Mouse (Mus musculus) activated CD4-positive, CD25-positive, alpha-beta regulatory T cell, adult 4 months (primary cell): ENCODE results near the gene Ddx46. TPM values are rescaled to one million over a fixed set of nuclear protein-coding genes. Genes with fewer than 3 reads are reported as not detected.
"Not testable (repeated sequence)": the region's sequence is repeated elsewhere in the genome, so short reads cannot be mapped to it uniquely, and the experiment has no call there.

ENCODE experiments used
- ATAC-seq: one replicate; pipeline ENCODE4 v1.8.0; 2017
- polyA plus RNA-seq, 2 experiments: library from polyadenylated mRNA; unstranded; fragments of 100-300 nt; shearing (Covaris generic); gene quantifications; one replicate each; pipeline ENCODE4 v1.2.1; 2017

Ddx46 gene
- polyA plus RNA-seq, 2 experiments from 2014 or later: 59.1 to 64.8 TPM

- not testable (repeated sequence) for ATAC-seq
These were observed 5.7 kb downstream of the Ddx46 start for GRCm38 (mm10) chr13:55640480-55640879.

GRCm38 (mm10) chr13:55644525-55644924 lies 9.7 kb downstream of the Ddx46 start:
- ATAC-seq: peak; percentile 52

- ATAC-seq: no peak
These were observed 15.3 kb downstream of the Ddx46 start for GRCm38 (mm10) chr13:55650098-55650497.

GRCm38 (mm10) chr13:55650980-55651379 lies 16.2 kb downstream of the Ddx46 start:
- no peak for ATAC-seq

- no peak for ATAC-seq
These were observed 33.7 kb downstream of the Ddx46 start for GRCm38 (mm10) chr13:55668550-55668949.

- peak; percentile 78 for ATAC-seq
These were observed 37.9 kb downstream of the Ddx46 start for GRCm38 (mm10) chr13:55672711-55673110.

GRCm38 (mm10) chr13:55677364-55677763 lies 42.5 kb downstream of the Ddx46 start:
- no peak for ATAC-seq

GRCm38 (mm10) chr13:55682201-55682600 lies 47.4 kb downstream of the Ddx46 start:
- no peak for ATAC-seq

GRCm38 (mm10) chr13:55683581-55683980 lies 48.8 kb downstream of the Ddx46 start:
- ATAC-seq: no peak

- no peak for ATAC-seq
These were observed 51.3 kb downstream of the Ddx46 start for GRCm38 (mm10) chr13:55686107-55686633.

- no peak for ATAC-seq
These were observed 53.2 kb downstream of the Ddx46 start for GRCm38 (mm10) chr13:55687927-55688602.

- peak; percentile 88 for ATAC-seq
These were observed 57.9 kb downstream of the Ddx46 start, which contains the start of gene B230219D22Rik for GRCm38 (mm10) chr13:55692535-55693242. B230219D22Rik (plus strand) TSS chr13:55693124.

- peak; percentile 53 for ATAC-seq
These were observed 58.5 kb downstream of the Ddx46 start for GRCm38 (mm10) chr13:55693243-55693721.

GRCm38 (mm10) chr13:55694110-55694509 lies 59.3 kb downstream of the Ddx46 start:
- ATAC-seq: no peak

GRCm38 (mm10) chr13:55695989-55696388 lies 61.2 kb downstream of the Ddx46 start:
- not testable (repeated sequence) for ATAC-seq

- no peak for ATAC-seq
These were observed 69.5 kb downstream of the Ddx46 start for GRCm38 (mm10) chr13:55704301-55704700.

- ATAC-seq: no peak
These were observed 78.0 kb downstream of the Ddx46 start for GRCm38 (mm10) chr13:55712846-55713245.

- ATAC-seq: peak; percentile 74
These were observed 79.8 kb downstream of the Ddx46 start, which contains the start of gene Txndc15 for GRCm38 (mm10) chr13:55714501-55715166. Txndc15 (plus strand) TSS chr13:55714650.

GRCm38 (mm10) chr13:55715167-55715512 lies 80.3 kb downstream of the Ddx46 start:
- ATAC-seq: no peak

- ATAC-seq: peak; percentile 14
These were observed 81.2 kb downstream of the Ddx46 start for GRCm38 (mm10) chr13:55715908-55716510.

- ATAC-seq: no peak
These were observed 86.7 kb downstream of the Ddx46 start for GRCm38 (mm10) chr13:55721516-55721915.

GRCm38 (mm10) chr13:55721995-55722394 lies 87.2 kb downstream of the Ddx46 start:
- no peak for ATAC-seq
